Mouse (Mus musculus) forebrain, embryonic 13.5 days (tissue): ENCODE measurements at regions not wholly inside any gene's neighbourhood (a gene's known extent, or its start where the extent isn't known, plus 50 kb on each side); places are given as distances from the start of the nearest gene placed in this dataset.
"Not testable (repeated sequence)": the region's sequence is repeated elsewhere in the genome, so short reads cannot be mapped to it uniquely, and the experiment has no call there.

Experiments used
- ATAC-seq: fragments of 200-750 bp; cut with Nextera tagmentation; 2 replicates; pipeline ENCODE4 v1.8.0; 2017
- H3K27ac ChIP-seq: fragments of 300-500 bp; sonication (generic); 2 replicates; pipeline ENCODE4 v1.5.1; 2015; ENCODE audit warnings: inconsistent platforms, mild to moderate bottlenecking, moderate library complexity
- H3K27me3 ChIP-seq: fragments of 300-500 bp; sonication (generic); 2 replicates; pipeline ENCODE4 v1.6.1; 2015; ENCODE audit warnings: mild to moderate bottlenecking, inconsistent platforms
- H3K36me3 ChIP-seq: fragments of 300-500 bp; sonication (generic); 2 replicates; pipeline ENCODE4 v1.6.1; 2015; ENCODE audit warnings: mild to moderate bottlenecking, inconsistent platforms; ENCODE audit not compliant: poor library complexity, severe bottlenecking
- H3K4me1 ChIP-seq: fragments of 300-500 bp; sonication (generic); 2 replicates; pipeline ENCODE4 v1.6.1; 2015; ENCODE audit warnings: inconsistent platforms
- H3K4me2 ChIP-seq: fragments of 300-500 bp; sonication (generic); 2 replicates; pipeline ENCODE4 v1.6.1; 2015; ENCODE audit warnings: inconsistent platforms, mild to moderate bottlenecking, moderate library complexity
- H3K4me3 ChIP-seq: fragments of 300-500 bp; sonication (generic); 2 replicates; pipeline ENCODE4 v1.5.1; 2015; ENCODE audit warnings: mild to moderate bottlenecking, inconsistent platforms
- H3K9ac ChIP-seq: fragments of 300-500 bp; sonication (generic); 2 replicates; pipeline ENCODE4 v1.6.1; 2015; ENCODE audit warnings: mild to moderate bottlenecking, inconsistent platforms
- H3K9me3 ChIP-seq: fragments of 300-500 bp; sonication (generic); replicated peaks from 2 replicates; pipeline ENCODE4 v1.6.1; 2016; ENCODE audit warnings: inconsistent platforms
- WGBS: fragments of 180-500 bp; shearing (Covaris S2); methylation state at CpG from one replicate; pipeline ENCODE4 v1.1.7; 2015; 5-methylcytosine and 5-hydroxymethylcytosine counted together

GRCm38 (mm10) chr17:82674593-82674992 lies 540.5 kb upstream of the Pkdcc start:
- 85% methylated on average over 2 of the region's 2 CpGs for WGBS
- Histone ChIP-seq H3K36me3 (no peaks in the 10 kb centered on the region), H3K4me3 (no peak overlapping the region), H3K9me3 (no peaks in the 10 kb centered on the region), H3K4me2 (no peak overlapping the region), H3K27ac (no peak overlapping the region), H3K4me1 (no peaks in the 10 kb centered on the region), H3K9ac (no peak overlapping the region), H3K27me3 (no peaks in the 10 kb centered on the region)
- no peak for ATAC-seq

DNA sequence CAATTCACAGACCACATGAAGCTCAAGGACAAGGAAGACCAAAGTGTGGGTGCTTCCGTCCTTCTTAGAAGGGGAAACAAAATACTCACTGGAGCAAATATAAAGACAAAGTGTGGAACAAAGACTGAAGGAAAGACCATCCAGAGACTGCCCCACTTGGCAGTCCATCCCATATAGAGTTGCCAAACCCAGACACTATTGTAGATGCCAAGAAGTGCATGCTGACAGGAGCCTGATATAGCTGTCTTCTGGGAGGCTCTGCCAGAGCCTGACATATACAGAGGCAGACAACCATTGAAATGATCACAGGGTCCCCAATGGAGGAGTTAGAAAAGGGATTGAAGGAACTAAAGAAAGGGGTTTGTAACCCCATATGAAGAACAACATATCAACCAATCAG lies 548.5 kb upstream of the Pkdcc start:
- not testable (repeated sequence) for H3K9me3 ChIP-seq, H3K9ac ChIP-seq, ATAC-seq, H3K4me3 ChIP-seq, H3K4me1 ChIP-seq, H3K36me3 ChIP-seq, H3K27ac ChIP-seq, H3K4me2 ChIP-seq, H3K27me3 ChIP-seq
- 55% methylated on average over 1 of the region's 1 CpGs for WGBS

- no peak for ATAC-seq
- WGBS, result 93% methylated on average over 6 of the region's 6 CpGs
- H3K36me3 ChIP-seq, result no peaks in the 10 kb centered on the region
These were observed 550.7 kb upstream of the Pkdcc start for GRCm38 (mm10) chr17:82664352-82664751.

DNA sequence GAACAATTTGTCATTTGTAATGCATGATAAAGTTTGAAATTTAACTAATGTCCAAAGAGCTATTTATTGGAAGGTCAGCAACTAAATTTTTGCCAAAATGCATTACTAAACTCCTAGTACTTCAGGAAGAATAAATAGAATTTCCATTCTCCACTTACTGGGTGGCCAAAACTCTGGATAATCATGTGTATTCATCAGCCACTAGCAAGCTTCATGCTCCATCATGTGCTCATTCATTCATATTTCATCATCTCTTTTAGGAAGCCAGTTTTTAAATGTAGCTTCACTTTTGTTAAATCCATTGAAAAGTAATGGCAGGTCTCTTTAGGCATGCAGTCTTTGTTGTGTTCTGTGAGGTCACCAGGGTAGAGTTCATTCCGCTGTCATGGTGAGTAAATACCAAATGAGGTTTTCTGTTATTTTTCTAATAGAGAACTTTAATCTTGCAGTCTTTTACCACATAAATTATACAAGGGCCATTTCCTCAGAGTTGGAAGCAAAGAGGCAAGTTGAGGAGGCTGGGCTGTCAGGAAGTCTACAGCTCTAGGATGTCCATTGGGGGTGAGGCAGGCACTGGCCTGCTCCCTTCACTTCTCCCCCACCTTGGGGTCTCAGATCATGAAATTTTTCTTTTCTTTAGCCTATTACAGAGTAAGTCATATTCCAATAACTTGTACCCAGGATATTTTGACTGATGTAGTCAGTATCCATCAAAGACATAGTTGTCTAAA lies 578.5 kb upstream of the Pkdcc start:
- Histone ChIP-seq H3K4me3 (no peak overlapping the region), H3K27ac (no peak overlapping the region), H3K4me1 (no peaks in the 10 kb centered on the region), H3K27me3 (no peaks in the 10 kb centered on the region), H3K4me2 (no peak overlapping the region), H3K9me3 (no peaks in the 10 kb centered on the region), H3K9ac (no peak overlapping the region), H3K36me3 (no peaks in the 10 kb centered on the region)
- ATAC-seq, result no peak
- WGBS, result 94% methylated on average over 1 of the region's 1 CpGs

More at GRCm38 (mm10) chr17:82664352-82664751, 550.7 kb upstream of the Pkdcc start:
- no peak overlapping the region for H3K27ac ChIP-seq
- H3K9ac ChIP-seq, result no peak overlapping the region
- no peaks in the 10 kb centered on the region for H3K27me3 ChIP-seq
- H3K4me1 ChIP-seq, result no peaks in the 10 kb centered on the region
- no peak overlapping the region for H3K4me3 ChIP-seq
- H3K9me3 ChIP-seq, result no peaks in the 10 kb centered on the region
- no peak overlapping the region for H3K4me2 ChIP-seq

- no peaks in the 10 kb centered on the region for H3K9me3 ChIP-seq
- H3K4me2 ChIP-seq, result no peak overlapping the region
- no peaks in the 10 kb centered on the region for H3K27me3 ChIP-seq
- 68% methylated on average over 4 of the region's 4 CpGs for WGBS
- H3K9ac ChIP-seq, result no peak overlapping the region
- H3K27ac ChIP-seq, result no peak overlapping the region
- H3K36me3 ChIP-seq, result no peaks in the 10 kb centered on the region
- no peak for ATAC-seq
- H3K4me3 ChIP-seq, result no peak overlapping the region
- H3K4me1 ChIP-seq, result no peaks in the 10 kb centered on the region
These were observed 579.2 kb upstream of the Pkdcc start for GRCm38 (mm10) chr17:82635849-82636248.

- WGBS, result 81% methylated on average over 3 of the region's 3 CpGs
- Histone ChIP-seq H3K27ac (no peak overlapping the region), H3K4me3 (no peak overlapping the region), H3K4me2 (no peak overlapping the region), H3K9ac (no peak overlapping the region), H3K36me3 (no peaks in the 10 kb centered on the region), H3K27me3 (no peaks in the 10 kb centered on the region), H3K9me3 (no peaks in the 10 kb centered on the region), H3K4me1 (no peaks in the 10 kb centered on the region)
- ATAC-seq, result no peak
These were observed 608.4 kb upstream of the Pkdcc start for GRCm38 (mm10) chr17:82606642-82607175.

GRCm38 (mm10) chr17:82583801-82584200 lies 631.3 kb upstream of the Pkdcc start:
- Histone ChIP-seq H3K27me3 (no peaks in the 10 kb centered on the region), H3K4me2 (no peak overlapping the region), H3K27ac (no peak overlapping the region), H3K4me1 (no peaks in the 10 kb centered on the region), H3K9ac (no peak overlapping the region), H3K9me3 (no peaks in the 10 kb centered on the region), H3K36me3 (no peaks in the 10 kb centered on the region), H3K4me3 (no peak overlapping the region)
- no peak for ATAC-seq
- 62% methylated on average over 2 of the region's 2 CpGs for WGBS

- H3K9ac ChIP-seq, result no peak overlapping the region
- H3K27me3 ChIP-seq, result no peaks in the 10 kb centered on the region
- 79% methylated on average over 5 of the region's 5 CpGs for WGBS
- no peaks in the 10 kb centered on the region for H3K36me3 ChIP-seq
- H3K4me1 ChIP-seq, result no peaks in the 10 kb centered on the region
- no peak overlapping the region for H3K4me2 ChIP-seq
- no peak overlapping the region for H3K4me3 ChIP-seq
- no peak overlapping the region for H3K27ac ChIP-seq
- ATAC-seq, result no peak
- no peaks in the 10 kb centered on the region for H3K9me3 ChIP-seq
These were observed 681.6 kb upstream of the Pkdcc start for GRCm38 (mm10) chr17:82533521-82533920.

DNA sequence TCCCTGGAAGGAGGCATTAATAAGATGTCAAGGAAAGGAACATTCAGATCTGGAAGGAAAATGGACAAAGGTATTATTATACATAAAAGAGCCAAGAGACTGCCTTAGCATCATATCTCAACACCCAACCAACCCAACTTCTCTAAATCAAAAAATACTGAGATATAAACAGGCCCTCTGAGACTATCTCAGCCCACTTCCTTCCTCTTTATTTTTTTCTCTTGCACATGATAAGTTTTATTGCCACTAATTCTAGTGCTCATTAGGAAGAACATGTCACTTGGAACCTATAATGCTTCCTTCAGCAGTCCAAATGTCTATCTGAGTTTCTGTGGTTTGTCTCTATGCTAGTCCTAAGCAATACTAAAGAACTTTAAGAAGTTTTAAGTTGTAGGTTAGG lies 697.0 kb upstream of the Pkdcc start:
- no peak overlapping the region for H3K9ac ChIP-seq
- H3K4me2 ChIP-seq, result no peak overlapping the region
- no peak overlapping the region for H3K4me3 ChIP-seq
- no peak for ATAC-seq
- no peaks in the 10 kb centered on the region for H3K4me1 ChIP-seq
- no peaks in the 10 kb centered on the region for H3K36me3 ChIP-seq
- H3K27me3 ChIP-seq, result no peaks in the 10 kb centered on the region
- H3K27ac ChIP-seq, result no peak overlapping the region
- no peaks in the 10 kb centered on the region for H3K9me3 ChIP-seq

DNA sequence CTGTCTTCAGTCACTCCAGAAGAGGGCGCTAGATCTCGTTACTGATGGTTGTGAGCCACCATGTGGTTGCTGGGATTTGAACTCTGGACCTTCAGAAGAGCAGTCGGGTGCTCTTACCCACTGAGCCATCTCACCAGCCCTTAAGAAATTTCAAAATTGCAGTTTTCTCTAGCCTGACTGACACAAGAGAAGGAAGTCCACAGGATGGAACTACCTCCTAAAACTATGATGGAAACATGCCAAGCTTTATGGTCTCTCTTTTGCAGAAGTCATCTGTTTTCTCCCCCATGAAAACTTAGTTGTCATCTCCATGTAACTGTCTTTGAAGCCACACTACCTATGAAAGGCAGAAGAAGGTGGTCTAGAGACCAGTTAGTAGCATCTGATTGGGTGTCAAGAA lies 698.2 kb upstream of the Pkdcc start:
- Histone ChIP-seq H3K27me3 (no peaks in the 10 kb centered on the region), H3K9me3 (no peaks in the 10 kb centered on the region), H3K27ac (no peak overlapping the region), H3K4me2 (no peak overlapping the region), H3K4me1 (no peaks in the 10 kb centered on the region), H3K4me3 (no peak overlapping the region), H3K9ac (no peak overlapping the region), H3K36me3 (no peaks in the 10 kb centered on the region)
- ATAC-seq, result no peak
- 74% methylated on average over 3 of the region's 3 CpGs for WGBS

- Histone ChIP-seq H3K9me3 (no peaks in the 10 kb centered on the region), H3K4me2 (no peak overlapping the region), H3K36me3 (no peaks in the 10 kb centered on the region), H3K4me1 (no peaks in the 10 kb centered on the region), H3K27me3 (no peaks in the 10 kb centered on the region), H3K9ac (no peak overlapping the region), H3K27ac (no peak overlapping the region), H3K4me3 (no peak overlapping the region)
- WGBS, result 88% methylated on average over 2 of the region's 2 CpGs
- ATAC-seq, result no peak
These were observed 701.3 kb upstream of the Pkdcc start for GRCm38 (mm10) chr17:82513816-82514215.

- no peak for ATAC-seq
- Histone ChIP-seq H3K4me1 (no peaks in the 10 kb centered on the region), H3K27me3 (no peaks in the 10 kb centered on the region), H3K9me3 (no peaks in the 10 kb centered on the region), H3K27ac (no peak overlapping the region), H3K4me3 (no peak overlapping the region), H3K36me3 (no peaks in the 10 kb centered on the region), H3K4me2 (no peak overlapping the region), H3K9ac (no peak overlapping the region)
- WGBS, result 88% methylated on average over 3 of the region's 3 CpGs
These were observed 710.8 kb upstream of the Pkdcc start for GRCm38 (mm10) chr17:82504291-82504690.

GRCm38 (mm10) chr17:82485544-82485943 lies 729.5 kb upstream of the Pkdcc start:
- no peaks in the 10 kb centered on the region for H3K27me3 ChIP-seq
- H3K27ac ChIP-seq, result no peak overlapping the region
- ATAC-seq, result no peak
- no peaks in the 10 kb centered on the region for H3K9me3 ChIP-seq
- no peaks in the 10 kb centered on the region for H3K4me1 ChIP-seq
- WGBS, result 82% methylated on average over 3 of the region's 3 CpGs
- no peak overlapping the region for H3K4me3 ChIP-seq
- H3K36me3 ChIP-seq, result no peaks in the 10 kb centered on the region
- no peak overlapping the region for H3K4me2 ChIP-seq
- H3K9ac ChIP-seq, result no peak overlapping the region
